Mouse (Mus musculus): ENCODE results near the gene S1pr4. TPM values are rescaled to one million over a fixed set of nuclear protein-coding genes. Genes with fewer than 3 reads are reported as not detected.

S1pr4 gene
- total RNA-seq (2014; rRNA removed) (0.38 TPM in 1 of 2 replicates, not detected in the other), polyA plus RNA-seq (2015; fragmentation: Nextera tagmentation; extraction: Ambion mirVana) (0.31 and 0.39 TPM in 2 replicates)

GRCm38 (mm10) chr10:81500032-81500431 is at the start of gene S1pr4:
TSS of gene S1pr4 (minus strand) at chr10:81500132.
- no peaks in the 10 kb centered on the region for H3K9me3 ChIP-seq (ENCODE audit: low read length)
- peaks cover 9% of the 10 kb centered on the region for H3K4me1 ChIP-seq (ENCODE audit: insufficient read depth)
- H3K9ac ChIP-seq = no peak within 1 kb of the TSS
- H3K27ac ChIP-seq (ENCODE audit: low read depth, low read length) = no peak within 1 kb of the TSS
- no peak for ATAC-seq
- peaks cover 2% of the 10 kb centered on the region for H3K27me3 ChIP-seq (ENCODE audit: insufficient read depth, low read length)
- H3K4me3 ChIP-seq (ENCODE audit: low read depth, low read length) = no peak within 1 kb of the TSS
- DNase-seq = no peak
- TF ChIP-seq CTCF (IDR thresholded peaks at IDR 0.05; ENCODE audit: low read depth) = no peak
- H3K36me3 ChIP-seq (ENCODE audit: insufficient read depth) = no peaks in the 10 kb centered on the region
- WGBS = 88% methylated on average over 3 of the region's 3 CpGs
- H3K4me2 ChIP-seq (ENCODE audit: low read depth) = no peak within 1 kb of the TSS

- H3K9ac ChIP-seq = no peak overlapping the region
- 73% methylated on average over 5 of the region's 5 CpGs for WGBS
- no peak overlapping the region for H3K4me2 ChIP-seq (ENCODE audit: low read depth)
Observed at GRCm38 (mm10) chr10:81548944-81549343, 49.0 kb upstream of the S1pr4 start.

GRCm38 (mm10) chr10:81546788-81547571 is 47.0 kb upstream of the S1pr4 start:
- H3K36me3 ChIP-seq (ENCODE audit: insufficient read depth) = no peaks in the 10 kb centered on the region
- no peak overlapping the region for H3K9ac ChIP-seq
- H3K4me2 ChIP-seq (ENCODE audit: low read depth) = no peak overlapping the region
- no peak overlapping the region for H3K27ac ChIP-seq (ENCODE audit: low read depth, low read length)
- H3K4me3 ChIP-seq (ENCODE audit: low read depth, low read length) = no peak overlapping the region
- H3K4me1 ChIP-seq (ENCODE audit: insufficient read depth) = peaks cover 17% of the 10 kb centered on the region
- TF ChIP-seq CTCF (IDR thresholded peaks at IDR 0.05; ENCODE audit: low read depth) = no peak
- H3K9me3 ChIP-seq (ENCODE audit: low read length) = no peaks in the 10 kb centered on the region
- no peak for DNase-seq
- no peak for ATAC-seq
- H3K27me3 ChIP-seq (ENCODE audit: insufficient read depth, low read length) = no peaks in the 10 kb centered on the region
- WGBS = 94% methylated on average over 13 of the region's 13 CpGs

More at GRCm38 (mm10) chr10:81548944-81549343, 49.0 kb upstream of the S1pr4 start:
- H3K27me3 ChIP-seq (ENCODE audit: insufficient read depth, low read length) = no peaks in the 10 kb centered on the region
- no peaks in the 10 kb centered on the region for H3K36me3 ChIP-seq (ENCODE audit: insufficient read depth)
- no peaks in the 10 kb centered on the region for H3K9me3 ChIP-seq (ENCODE audit: low read length)
- H3K27ac ChIP-seq (ENCODE audit: low read depth, low read length) = no peak overlapping the region
- DNase-seq (no peak), ATAC-seq (no peak)
- H3K4me3 ChIP-seq (ENCODE audit: low read depth, low read length) = no peak overlapping the region
- no peak for TF ChIP-seq CTCF (IDR thresholded peaks at IDR 0.05; ENCODE audit: low read depth)
- 0 out of 2 replicates have a peak, but pooled peaks cover 6% of the 10 kb centered on the region for H3K4me1 ChIP-seq (ENCODE audit: insufficient read depth)

- Histone ChIP-seq H3K9me3 (ENCODE audit: low read length) (no peaks in the 10 kb centered on the region), H3K9ac (no peak overlapping the region), H3K4me1 (ENCODE audit: insufficient read depth) (peaks cover 17% of the 10 kb centered on the region), H3K4me3 (ENCODE audit: low read depth, low read length) (no peak overlapping the region), H3K27me3 (ENCODE audit: insufficient read depth, low read length) (no peaks in the 10 kb centered on the region), H3K27ac (ENCODE audit: low read depth, low read length) (no peak overlapping the region), H3K36me3 (ENCODE audit: insufficient read depth) (no peaks in the 10 kb centered on the region), H3K4me2 (ENCODE audit: low read depth) (no peak overlapping the region)
- TF ChIP-seq CTCF (IDR thresholded peaks at IDR 0.05; ENCODE audit: low read depth) = no peak
- WGBS = 84% methylated on average over 5 of the region's 5 CpGs
- no peak for ATAC-seq
- DNase-seq = no peak
Observed at GRCm38 (mm10) chr10:81546332-81546731, 46.4 kb upstream of the S1pr4 start.

- Histone ChIP-seq H3K4me3 (ENCODE audit: low read depth, low read length) (peak within 1 kb of the TSS; percentile 81), H3K9ac (peak within 1 kb of the TSS; percentile 93), H3K4me1 (ENCODE audit: insufficient read depth) (peaks cover 17% of the 10 kb centered on the region), H3K9me3 (ENCODE audit: low read length) (no peaks in the 10 kb centered on the region), H3K36me3 (ENCODE audit: insufficient read depth) (no peaks in the 10 kb centered on the region), H3K4me2 (ENCODE audit: low read depth) (peak within 1 kb of the TSS; percentile 89), H3K27me3 (ENCODE audit: insufficient read depth, low read length) (no peaks in the 10 kb centered on the region), H3K27ac (ENCODE audit: low read depth, low read length) (peak within 1 kb of the TSS; percentile 90)
- ATAC-seq = peak; percentile 98
- TF ChIP-seq CTCF (IDR thresholded peaks at IDR 0.05; ENCODE audit: low read depth) = no peak
- peak; percentile 100 for DNase-seq
- WGBS = under 1% methylated on average over 53 of the region's 59 CpGs
Observed at GRCm38 (mm10) chr10:81545161-81545747, 45.3 kb upstream of the S1pr4 start, which contains the start of gene Gna11. TSS of gene Gna11 (minus strand) at chr10:81545190.

- H3K9me3 ChIP-seq (ENCODE audit: low read length) = no peaks in the 10 kb centered on the region
- H3K4me2 ChIP-seq (ENCODE audit: low read depth) = peak overlapping the region; percentile 89
- no peak for ATAC-seq
- 6% methylated on average over 79 of the region's 93 CpGs for WGBS
- H3K4me1 ChIP-seq (ENCODE audit: insufficient read depth) = peaks cover 17% of the 10 kb centered on the region
- H3K9ac ChIP-seq = peak overlapping the region; percentile 93
- peak overlapping the region; percentile 81 for H3K4me3 ChIP-seq (ENCODE audit: low read depth, low read length)
- H3K27me3 ChIP-seq (ENCODE audit: insufficient read depth, low read length) = no peaks in the 10 kb centered on the region
- peak overlapping the region; percentile 87 for H3K27ac ChIP-seq (ENCODE audit: low read depth, low read length)
- peak; percentile 1; the same call in 1 of the 2 replicates for TF ChIP-seq CTCF (IDR thresholded peaks at IDR 0.05; ENCODE audit: low read depth)
- no peak for DNase-seq
- H3K36me3 ChIP-seq (ENCODE audit: insufficient read depth) = no peaks in the 10 kb centered on the region
Observed at GRCm38 (mm10) chr10:81544296-81545160, 44.6 kb upstream of the S1pr4 start.

Data from forebrain, postnatal 0 days (tissue).